Mouse (Mus musculus) heart, postnatal 0 days (tissue): ENCODE results near the gene Mecom. TPM values are rescaled to one million over a fixed set of nuclear protein-coding genes. Genes with fewer than 3 reads are reported as not detected.
A peak's percentile ranks its signal among the peaks of the same experiment; 100 is the strongest.

ENCODE experiments used
- ATAC-seq: fragments of 200-750 bp; cut with Nextera tagmentation; 2 replicates; pipeline ENCODE4 v1.8.0; 2017; ENCODE audit warnings: low read depth, moderate number of reproducible peaks, moderate library complexity; ENCODE audit not compliant: insufficient read depth
- DNase-seq: peaks from one replicate; pipeline ENCODE4 v3.0.0-alpha.2; 2016; ENCODE audit warnings: low spot score
- H3K27ac ChIP-seq: fragments of 300-500 bp; sonication (generic); 2 replicates; pipeline ENCODE4 v1.5.1; 2014; ENCODE audit warnings: low read depth, mild to moderate bottlenecking
- H3K27me3 ChIP-seq: fragments of 300-500 bp; sonication (generic); 2 replicates; pipeline ENCODE4 v1.6.1; 2014; ENCODE audit warnings: low read length, mixed read lengths; ENCODE audit not compliant: control insufficient read depth, insufficient read depth
- H3K36me3 ChIP-seq: fragments of 300-500 bp; sonication (generic); replicated peaks from 2 replicates; pipeline ENCODE4 v1.6.1; 2014; ENCODE audit warnings: low read length, mixed read lengths; ENCODE audit not compliant: control insufficient read depth, insufficient read depth
- H3K4me1 ChIP-seq: fragments of 300-500 bp; sonication (generic); 2 replicates; pipeline ENCODE4 v1.6.1; 2014; ENCODE audit warnings: antibody characterized with exemption; ENCODE audit not compliant: control insufficient read depth, insufficient read depth
- H3K4me2 ChIP-seq: fragments of 300-500 bp; sonication (generic); 2 replicates; pipeline ENCODE4 v1.6.1; 2014; ENCODE audit warnings: low read depth, mild to moderate bottlenecking, low read length, moderate library complexity
- H3K4me3 ChIP-seq: fragments of 300-500 bp; sonication (generic); 2 replicates; pipeline ENCODE4 v1.5.1; 2014; ENCODE audit warnings: low read depth, low read length
- H3K9ac ChIP-seq: fragments of 300-500 bp; sonication (generic); replicated peaks from 2 replicates; pipeline ENCODE4 v1.6.1; 2014; ENCODE audit warnings: low read depth, low read length, mixed read lengths
- H3K9me3 ChIP-seq: fragments of 300-500 bp; sonication (generic); replicated peaks from 2 replicates; pipeline ENCODE4 v1.6.1; 2016; ENCODE audit warnings: low read length; ENCODE audit not compliant: control insufficient read depth
- CTCF ChIP-seq: IDR thresholded peaks from 2 replicates; pipeline ENCODE4 v1.5.1; 2016; ENCODE audit warnings: antibody characterized with exemption, control low read depth, low read depth
- EP300 ChIP-seq: IDR thresholded peaks from 2 replicates; pipeline ENCODE4 v1.6.1; 2016; ENCODE audit warnings: antibody characterized with exemption, low read depth
- WGBS: fragments of 180-500 bp; shearing (Covaris S2); extraction: QIAGEN DNeasy Blood & Tissue Kit; methylation state at CpG from one replicate; pipeline ENCODE4 v1.1.7; 2014; 5-methylcytosine and 5-hydroxymethylcytosine counted together
- polyA plus RNA-seq: library from polyadenylated mRNA; unstranded; fragments of >200 nt; fragmentation: Nextera tagmentation; extraction: Ambion mirVana; gene quantifications from 2 replicates; pipeline ENCODE4 v1.2.1, GENCODE M21; 2015
- total RNA-seq: library from RNA; depleted of rRNA; stranded (reverse); fragments of >200 nt; gene quantifications from 2 replicates; pipeline ENCODE4 v1.2.3, GENCODE M21; 2014; ENCODE audit warnings: low replicate concordance

Mecom gene
- total and polyA plus RNA-seq, 2 experiments from 2014 or later: 8.5 to 18.9 TPM

DNA sequence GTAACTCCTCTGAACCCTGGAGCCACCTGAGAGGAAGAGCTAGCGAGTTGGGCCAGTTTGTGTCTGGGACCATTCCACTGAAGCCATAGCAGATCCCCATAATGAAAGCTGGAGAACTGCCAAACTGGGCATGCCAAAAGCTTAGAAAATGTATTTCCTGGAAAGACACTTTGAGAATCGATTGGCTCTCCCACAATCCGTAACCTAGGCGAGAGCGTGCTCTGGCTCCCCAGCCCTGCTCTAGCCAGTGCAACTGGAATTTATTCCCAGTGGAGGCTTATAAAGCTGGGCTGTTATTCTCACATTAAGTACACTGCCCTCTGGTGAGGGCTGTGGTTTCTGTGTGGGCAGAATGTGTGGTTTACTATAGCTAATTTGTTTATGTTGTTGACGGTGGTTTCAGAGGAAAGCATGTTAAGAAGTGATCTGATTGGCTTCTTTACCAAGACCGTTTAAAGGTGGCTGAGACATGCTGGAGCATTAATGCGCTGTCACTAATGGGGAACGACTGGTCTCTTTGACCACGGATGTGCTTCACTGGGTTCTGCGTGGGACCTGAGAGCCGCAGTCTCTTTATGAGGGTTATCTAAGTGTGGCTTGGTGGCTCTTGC, 301.3 kb downstream of the Mecom start:
- H3K27me3 ChIP-seq: no peaks in the 10 kb centered on the region
- ATAC-seq (peak; percentile 39), DNase-seq (peak; percentile 30)
- no peaks in the 10 kb centered on the region for H3K36me3 ChIP-seq
- H3K4me3 ChIP-seq: no peak overlapping the region
- H3K4me1 ChIP-seq: no peaks in the 10 kb centered on the region; the same call in 1 of the 2 replicates
- H3K9ac ChIP-seq: no peak overlapping the region
- H3K27ac ChIP-seq: peak overlapping the region; percentile 54
- no peak overlapping the region for H3K4me2 ChIP-seq
- TF ChIP-seq EP300: no peak
- TF ChIP-seq CTCF: peak; percentile 33
- H3K9me3 ChIP-seq: no peaks in the 10 kb centered on the region
- 61% methylated on average over 12 of the region's 12 CpGs for WGBS

DNA sequence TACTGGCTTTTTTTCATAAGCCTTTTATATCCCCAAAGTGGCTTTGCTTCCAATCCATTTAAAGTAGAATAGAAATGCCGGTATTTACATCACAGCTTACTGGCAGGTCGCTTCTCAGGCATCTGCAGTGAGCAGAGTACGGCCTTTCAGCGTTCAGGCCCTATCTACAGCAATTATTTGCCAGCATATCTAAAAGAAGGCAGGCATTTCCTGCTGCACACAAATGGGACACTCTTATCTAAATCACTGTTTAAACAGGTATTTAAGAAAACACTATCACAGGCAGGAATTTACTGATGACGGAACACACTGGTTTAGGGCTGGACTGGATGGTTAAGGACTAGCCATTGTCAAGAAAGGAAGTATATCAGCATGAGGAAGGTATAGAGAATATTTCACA, 301.9 kb downstream of the Mecom start:
- H3K4me3 ChIP-seq: no peak overlapping the region
- H3K9ac ChIP-seq: no peak overlapping the region
- H3K27me3 ChIP-seq: no peaks in the 10 kb centered on the region
- whole genome bisulfite sequencing: 32% methylated on average over 5 of the region's 5 CpGs
- H3K9me3 ChIP-seq: no peaks in the 10 kb centered on the region
- ATAC-seq: peak; percentile 44; the same call in 1 of the 2 replicates
- H3K27ac ChIP-seq: peak overlapping the region; percentile 32; the same call in 1 of the 2 replicates
- H3K4me1 ChIP-seq: no peaks in the 10 kb centered on the region; the same call in 1 of the 2 replicates
- no peak overlapping the region for H3K4me2 ChIP-seq
- DNase-seq: peak; percentile 31
- no peaks in the 10 kb centered on the region for H3K36me3 ChIP-seq
- TF ChIP-seq EP300: peak; percentile 67
- TF ChIP-seq CTCF: no peak

DNA sequence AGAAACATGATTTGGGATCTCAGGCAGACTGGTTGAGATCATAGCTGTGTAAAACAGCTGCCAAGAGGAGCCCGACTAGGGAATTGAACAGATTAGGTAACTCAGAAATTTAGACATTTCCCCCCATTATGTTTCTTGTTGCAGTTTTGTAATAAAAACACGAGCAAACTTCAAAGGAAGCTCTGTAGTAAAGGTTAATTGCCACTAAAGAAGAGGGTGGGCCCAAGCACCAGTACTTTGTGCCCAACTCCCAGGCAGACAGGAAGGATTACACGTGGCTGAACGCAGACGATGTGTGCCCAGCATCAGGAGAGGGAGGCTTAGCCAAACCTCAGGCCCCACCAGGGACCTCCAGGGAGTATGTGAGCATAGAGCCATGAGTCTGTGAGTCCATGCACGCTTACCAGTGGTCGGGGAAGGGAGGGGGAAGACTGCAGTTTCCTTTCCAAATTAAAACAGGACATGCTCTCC, 303.4 kb downstream of the Mecom start:
- H3K9me3 ChIP-seq: no peaks in the 10 kb centered on the region
- no peak overlapping the region for H3K9ac ChIP-seq
- WGBS: 35% methylated on average over 7 of the region's 7 CpGs
- DNase-seq (peak; percentile 24), ATAC-seq (peak; percentile 48)
- no peak overlapping the region for H3K4me3 ChIP-seq
- TF ChIP-seq CTCF (no peak), EP300 (no peak)
- H3K36me3 ChIP-seq: no peaks in the 10 kb centered on the region
- H3K4me1 ChIP-seq: no peaks in the 10 kb centered on the region; the same call in 1 of the 2 replicates
- H3K4me2 ChIP-seq: no peak overlapping the region
- peak overlapping the region; percentile 76 for H3K27ac ChIP-seq
- H3K27me3 ChIP-seq: no peaks in the 10 kb centered on the region

DNA sequence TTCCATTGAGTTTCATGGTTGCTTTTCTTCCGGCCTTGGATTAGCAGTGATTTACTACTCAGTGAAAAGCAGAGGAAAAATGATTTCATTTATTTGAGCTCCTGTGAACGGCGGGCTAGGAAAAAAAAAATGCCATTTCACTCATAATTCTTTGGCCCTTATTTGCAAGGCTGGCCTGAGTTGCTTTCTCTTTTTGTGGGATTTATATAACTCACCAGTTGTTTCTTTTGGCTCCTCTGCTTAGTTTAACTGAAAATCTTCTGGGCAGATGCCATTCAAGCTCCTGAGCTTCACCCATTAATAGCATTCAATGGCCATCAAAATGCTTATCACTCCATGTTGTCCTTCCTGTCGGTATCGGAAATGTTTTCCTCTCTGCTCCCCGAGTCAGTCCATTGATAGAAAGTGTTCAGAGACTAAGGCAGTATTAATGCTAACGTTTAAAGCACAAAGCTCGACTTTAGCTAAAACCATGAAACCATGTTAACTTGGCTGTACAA, 304.0 kb downstream of the Mecom start:
- no peak for TF ChIP-seq EP300
- TF ChIP-seq CTCF: no peak
- Histone ChIP-seq H3K27me3 (no peaks in the 10 kb centered on the region), H3K9me3 (no peaks in the 10 kb centered on the region), H3K4me1 (no peaks in the 10 kb centered on the region; the same call in 1 of the 2 replicates), H3K4me3 (no peak overlapping the region), H3K36me3 (no peaks in the 10 kb centered on the region), H3K27ac (peak overlapping the region; percentile 76), H3K9ac (no peak overlapping the region), H3K4me2 (peak overlapping the region; percentile 15; the same call in 1 of the 2 replicates)
- ATAC-seq: no peak
- WGBS: 46% methylated on average over 8 of the region's 8 CpGs
- DNase-seq: no peak

DNA sequence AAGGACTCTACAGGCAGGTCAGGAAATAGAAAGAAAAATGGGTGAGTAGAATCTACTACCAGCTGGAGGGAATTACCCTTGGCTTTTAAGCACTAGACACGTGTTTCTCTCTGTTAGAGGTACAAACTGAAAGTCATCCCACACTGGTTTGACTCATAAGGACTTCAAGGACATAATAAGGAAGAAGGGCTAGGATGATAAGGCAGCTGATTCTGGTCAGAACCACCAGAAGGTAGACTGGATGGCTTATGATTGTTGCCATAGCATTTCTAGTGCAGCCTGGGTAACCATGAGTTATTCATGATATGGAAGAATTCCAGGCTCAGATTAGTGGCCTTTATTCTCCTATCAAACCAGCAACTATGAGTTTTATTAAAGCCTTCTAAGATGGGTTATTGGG, 308.4 kb downstream of the Mecom start:
- Histone ChIP-seq H3K27ac (no peak overlapping the region), H3K9ac (no peak overlapping the region), H3K4me2 (no peak overlapping the region), H3K4me3 (no peak overlapping the region), H3K27me3 (no peaks in the 10 kb centered on the region), H3K36me3 (no peaks in the 10 kb centered on the region), H3K9me3 (no peaks in the 10 kb centered on the region), H3K4me1 (no peaks in the 10 kb centered on the region; the same call in 1 of the 2 replicates)
- DNase-seq (no peak), ATAC-seq (no peak)
- TF ChIP-seq EP300 (no peak), CTCF (no peak)
- WGBS: 63% methylated on average over 1 of the region's 1 CpGs

DNA sequence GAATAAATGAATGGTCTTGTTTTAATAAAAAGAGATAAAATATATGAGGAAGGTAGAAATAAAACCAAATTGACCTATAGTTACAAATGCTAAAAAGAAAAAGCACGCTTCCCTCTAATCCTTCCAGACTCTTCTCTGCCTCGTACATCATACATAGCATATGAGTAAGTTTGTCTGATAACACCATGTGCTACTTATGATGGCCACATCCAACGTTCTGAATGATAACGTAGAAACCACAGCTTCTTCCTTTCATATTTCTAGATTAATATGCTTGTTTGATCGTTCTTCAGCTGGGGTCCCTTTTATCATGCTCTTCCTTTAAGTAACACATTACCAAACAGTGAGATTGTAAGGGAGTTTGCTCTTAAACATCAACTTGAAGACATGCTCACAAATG, 310.3 kb downstream of the Mecom start:
- WGBS: 75% methylated on average over 5 of the region's 5 CpGs

More for the DNA sequence above, 310.3 kb downstream of the Mecom start:
- Histone ChIP-seq H3K9ac (no peak overlapping the region), H3K9me3 (no peaks in the 10 kb centered on the region), H3K27ac (no peak overlapping the region), H3K4me3 (no peak overlapping the region), H3K4me1 (no peaks in the 10 kb centered on the region), H3K4me2 (no peak overlapping the region), H3K36me3 (no peaks in the 10 kb centered on the region), H3K27me3 (no peaks in the 10 kb centered on the region)
- ATAC-seq: no peak
- DNase-seq: no peak
- no peak for TF ChIP-seq CTCF
- no peak for TF ChIP-seq EP300
